Mouse (Mus musculus): ENCODE measurements at regions not wholly inside any gene's neighbourhood (a gene's known extent, or its start where the extent isn't known, plus 50 kb on each side); places are given as distances from the start of the nearest gene placed in this dataset.
A peak's percentile ranks its signal among the peaks of the same experiment; 100 is the strongest.

DNA sequence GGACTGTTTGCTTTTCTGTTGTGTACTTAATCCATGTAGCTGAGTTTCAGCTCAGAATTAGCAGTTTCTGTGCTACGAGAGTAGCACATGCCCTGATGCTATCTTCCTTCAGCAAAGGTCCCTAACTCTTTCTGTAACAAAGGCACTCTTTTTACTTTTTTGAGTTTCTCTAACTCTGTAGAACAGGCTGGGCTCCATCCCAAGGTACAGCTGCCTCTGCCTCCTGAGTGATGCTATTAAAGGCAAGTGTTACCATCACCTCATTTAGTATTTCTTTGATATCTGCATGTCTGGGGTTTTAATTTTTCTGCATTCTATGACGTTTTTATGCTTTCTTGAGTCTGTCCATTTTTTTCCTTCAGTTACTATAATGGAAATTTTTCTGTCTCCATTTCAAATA is 853.9 kb downstream of the Edem1 start:
- DNase-seq (ENCODE audit: low spot score in 2 of 2): no peak

DNA sequence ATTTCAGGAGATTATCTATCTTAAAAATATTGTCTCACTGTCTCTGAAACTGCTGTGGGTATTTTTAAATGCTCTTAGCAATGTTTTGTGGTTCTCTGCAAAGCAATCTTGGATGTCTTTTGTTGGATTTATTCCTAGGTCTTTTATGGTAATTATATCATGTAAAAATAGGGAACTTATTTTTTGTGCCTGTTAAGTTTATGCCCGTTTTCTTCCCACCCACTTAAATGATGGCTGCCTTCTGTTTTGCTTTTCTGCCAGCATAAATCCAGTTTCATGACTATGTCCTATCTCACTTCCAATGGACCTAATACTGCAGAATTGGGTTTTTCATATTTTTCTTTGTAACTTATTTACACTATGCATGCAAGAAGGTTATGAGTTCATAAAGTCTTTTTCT is 901.6 kb downstream of the Edem1 start:
- peak; percentile 20 to 44 for DNase-seq (ENCODE audit: low spot score in 2 of 2)

DNA sequence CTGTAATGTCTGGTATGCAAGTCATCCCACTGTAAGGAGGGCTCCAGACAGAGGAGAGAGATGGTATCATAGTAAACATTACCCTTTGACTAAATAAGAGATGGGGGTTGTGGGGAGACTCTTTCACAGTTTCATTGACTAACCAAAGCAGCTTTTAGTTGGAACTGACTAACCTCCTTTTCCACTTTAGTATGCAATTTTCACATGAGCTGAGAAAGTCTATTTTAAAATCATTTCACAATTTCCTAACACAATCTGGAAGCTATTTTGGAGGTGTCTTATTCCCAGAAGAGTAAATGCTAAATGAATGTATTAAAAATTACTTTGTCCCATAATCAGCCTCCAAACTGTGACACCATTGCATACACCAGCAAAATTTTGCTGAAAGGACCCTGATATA is 904.7 kb upstream of the Grm7 start:
- no peak for DNase-seq (ENCODE audit: low spot score in 2 of 2)
